9 mouse cellular contexts compared by ENCODE assay signal in genomic region chr3:93114481-93114880, GRCm38 (mm10). TPM values are rescaled to one million over a fixed set of nuclear protein-coding genes. Genes with fewer than 3 reads are reported as not detected.
A peak's percentile ranks its signal among the peaks of the same experiment; 100 is the strongest.
DNase-seq lines count a peak whose midpoint lies in the region; ATAC-seq and TF ChIP-seq lines count a peak whose summit lies in the region.
"Had no signal": no experiment of that assay in that cellular context is flagged by ENCODE, and none has a peak within 500 bp of the region (broad histone marks: within the 10 kb centered on the region; RNA-seq: fewer than 3 reads in every experiment).

No protein-coding gene starts in this region.

- H3K27me3 ChIP-seq in heart, adult 2 months (ENCODE audit: control insufficient read depth, insufficient read depth, low read length): no peaks in the 10 kb centered on the region
- H3K27me3 ChIP-seq in heart, embryonic 12.5 days (replicated peaks): no peaks in the 10 kb centered on the region
- H3K27me3 ChIP-seq in hindbrain, embryonic 12.5 days: no peaks in the 10 kb centered on the region

- no peak for DNase-seq in heart, adult 2 months
- DNase-seq in thymus, postnatal 0 days (ENCODE audit: low spot score): peak; percentile 3
- no peak for DNase-seq in thymus, postnatal 36 days
- peak; percentile 12 for DNase-seq in lung, postnatal 25 days (ENCODE audit: low spot score)
- DNase-seq in thymus, postnatal 4 days: peak; percentile 20
- no peak for DNase-seq in urinary bladder, postnatal 4 days (ENCODE audit: low spot score in 2 of 2)

- H3K36me3 ChIP-seq in heart, adult 2 months (ENCODE audit: control insufficient read depth, insufficient read depth, low read length): no peaks in the 10 kb centered on the region
- H3K36me3 ChIP-seq in heart, embryonic 12.5 days: no peaks in the 10 kb centered on the region
- H3K36me3 ChIP-seq in hindbrain, embryonic 12.5 days: no peaks in the 10 kb centered on the region

- no peaks in the 10 kb centered on the region for H3K79me2 ChIP-seq in heart, adult 2 months (replicated peaks; ENCODE audit: control insufficient read depth, insufficient read depth, low read length)

- ATAC-seq in heart, embryonic 12.5 days (ENCODE audit: insufficient number of reproducible peaks, low FRiP score): no peak
- ATAC-seq in hindbrain, embryonic 12.5 days (ENCODE audit: low FRiP score): 0 out of 2 replicates have a peak, but pooled peaks have one; percentile 6

- peak; percentile 65 for TF ChIP-seq CTCF in heart, adult 2 months (IDR thresholded peaks at IDR 0.05)

- no peaks in the 10 kb centered on the region for H3K4me1 ChIP-seq in heart, adult 2 months (ENCODE audit: control insufficient read depth, insufficient read depth, low read length)
- no peaks in the 10 kb centered on the region for H3K4me1 ChIP-seq in heart, embryonic 12.5 days (replicated peaks)
- H3K4me1 ChIP-seq in hindbrain, embryonic 12.5 days: no peaks in the 10 kb centered on the region

- intact Hi-C loops in heart, adult 2 months (cut with DNase I): no loop called here

- H3K4me3 ChIP-seq in heart, adult 2 months: no peak overlapping the region
- H3K4me3 ChIP-seq in heart, embryonic 12.5 days: no peak overlapping the region
- no peak overlapping the region for H3K4me3 ChIP-seq in hindbrain, embryonic 12.5 days

- H3K27ac ChIP-seq in heart, adult 2 months: no peak overlapping the region
- no peak overlapping the region for H3K27ac ChIP-seq in heart, embryonic 12.5 days (ENCODE audit: poor library complexity, severe bottlenecking)
- no peak overlapping the region for H3K27ac ChIP-seq in hindbrain, embryonic 12.5 days
- H3K27ac ChIP-seq: macrophage had no signal

- H3K4me2 ChIP-seq in heart, embryonic 12.5 days: no peak overlapping the region
- H3K4me2 ChIP-seq in hindbrain, embryonic 12.5 days (replicated peaks): no peak overlapping the region

- no peak for TF ChIP-seq EP300 in heart, adult 2 months (IDR thresholded peaks at IDR 0.05; ENCODE audit: insufficient read depth, low read depth, low read length)

- TF ChIP-seq POLR2A in heart, adult 2 months (IDR thresholded peaks at IDR 0.05; ENCODE audit: insufficient read depth, low read depth, low read length): no peak

- no peaks in the 10 kb centered on the region for H3K9me3 ChIP-seq in heart, embryonic 12.5 days (replicated peaks)
- H3K9me3 ChIP-seq in hindbrain, embryonic 12.5 days (replicated peaks): no peaks in the 10 kb centered on the region

- 1% methylated on average over 2 of the region's 2 CpGs for WGBS in heart, adult 2 months
- WGBS in heart, embryonic 12.5 days: 4% methylated on average over 2 of the region's 2 CpGs
- WGBS in hindbrain, embryonic 12.5 days: 9% methylated on average over 2 of the region's 2 CpGs

- H3K9ac ChIP-seq in heart, adult 2 months (ENCODE audit: low read depth, low read length): no peak overlapping the region
- H3K9ac ChIP-seq in heart, embryonic 12.5 days: no peak overlapping the region
- H3K9ac ChIP-seq in hindbrain, embryonic 12.5 days: no peak overlapping the region

RNA-seq across cellular contexts. Expression of gene Crnn, which starts 30.1 kb away (rescaled TPM):
- total RNA-seq in heart, adult 2 months (2021): not detected
- not detected in 2 replicates for polyA plus RNA-seq in heart, adult 2 months (2012; rRNA removed)
- not detected in 2 replicates for polyA plus RNA-seq in heart, embryonic 12.5 days (2016; fragmentation: Nextera tagmentation; extraction: Ambion mirVana)
- 0.24 and 0.48 TPM in 2 replicates for polyA plus RNA-seq in thymus, postnatal 0 days (2015; fragmentation: Nextera tagmentation; extraction: Ambion mirVana)
- not detected in 2 replicates for polyA plus RNA-seq in hindbrain, embryonic 12.5 days (2016; fragmentation: Nextera tagmentation; extraction: Ambion mirVana)
- polyA plus RNA-seq: macrophage had no signal

RNA-seq across cellular contexts. Expression of gene Gm4858, which starts 45.9 kb away (rescaled TPM):
- not detected for total RNA-seq in heart, adult 2 months (2021)
- polyA plus RNA-seq in heart, adult 2 months (2012; rRNA removed): not detected in 2 replicates
- polyA plus RNA-seq in heart, embryonic 12.5 days (2016; fragmentation: Nextera tagmentation; extraction: Ambion mirVana): not detected in 2 replicates
- 0.12 and 0.17 TPM in 2 replicates for polyA plus RNA-seq in thymus, postnatal 0 days (2015; fragmentation: Nextera tagmentation; extraction: Ambion mirVana)
- not detected in 2 replicates for polyA plus RNA-seq in hindbrain, embryonic 12.5 days (2016; fragmentation: Nextera tagmentation; extraction: Ambion mirVana)
- polyA plus RNA-seq: macrophage had no signal

Comparison
In these comparisons a context has a peak if more than half of its experiments do, and no peak if none do; other contexts are left out.
1. DNase-seq: peak in thymus, postnatal 0 days (single experiment), lung, postnatal 25 days (single experiment) and thymus, postnatal 4 days (single experiment); none in heart, adult 2 months (0 of 2), thymus, postnatal 36 days (0 of 2) and urinary bladder, postnatal 4 days (0 of 2).